Mouse (Mus musculus) gastrocnemius, postnatal 14 days (tissue): ENCODE measurements around the gene Gprin1. TPM values are rescaled to one million over a fixed set of nuclear protein-coding genes. Genes with fewer than 3 reads are reported as not detected.
A peak's percentile ranks its signal among the peaks of the same experiment; 100 is the strongest.
"Not testable (repeated sequence)": the region's sequence is repeated elsewhere in the genome, so short reads cannot be mapped to it uniquely, and the experiment has no call there.

ENCODE experiments used
- DNase-seq: peaks from one replicate; pipeline ENCODE4 v3.0.0; 2021; ENCODE audit warnings: mixed read lengths
- intact Hi-C: fragments of 180-260 bp; cut with DNase I; formaldehyde crosslinking; loops from one replicate; pipeline ENCODE4 v1.15.1; 2025; ENCODE audit warnings: low total_unique reads
- long read RNA-seq, 2 experiments: library from polyadenylated mRNA; stranded (forward); transcript quantifications; one replicate each; pipeline ENCODE4 v2.0.0; 2021
- total RNA-seq, 2 experiments: library from RNA; stranded (reverse); gene quantifications; 2 replicates each; pipeline ENCODE4 v1.2.3; 2021

Gene Gprin1
- under 1 TPM; 0.09 to 0.12 TPM for total RNA-seq
- long read RNA-seq, experiment 1 = 0 reads
- long read RNA-seq, experiment 2 = 0 reads

- DNase-seq = no peak
- intact Hi-C loops = no loop called here
Measured at GRCm38 (mm10) chr13:54749864-54750411, at the start of gene Gprin1. Gprin1 (minus strand) TSS chr13:54749874.

- no peak for DNase-seq
- intact Hi-C loops = loop anchor here (5.0 to 10.0 kb wide), 2 partner anchors 274 to 376 kb away; no protein-coding TSS in a partner anchor
Measured at GRCm38 (mm10) chr13:54798740-54799139, 49.1 kb upstream of the Gprin1 start.

GRCm38 (mm10) chr13:54797861-54798643 lies 48.4 kb upstream of the Gprin1 start:
- intact Hi-C loops = loop anchor here (5.0 to 10.0 kb wide), 2 partner anchors 274 to 377 kb away; no protein-coding TSS in a partner anchor
- no peak for DNase-seq

GRCm38 (mm10) chr13:54797356-54797755 lies 47.7 kb upstream of the Gprin1 start:
- intact Hi-C loops = loop anchor here (5.0 to 10.0 kb wide), 2 partner anchors 275 to 377 kb away; no protein-coding TSS in a partner anchor
- no peak for DNase-seq

- no peak for DNase-seq
- intact Hi-C loops = loop anchor here (5.0 to 10.0 kb wide), 2 partner anchors 277 to 380 kb away; no protein-coding TSS in a partner anchor
Measured at GRCm38 (mm10) chr13:54794843-54795242, 45.2 kb upstream of the Gprin1 start.

DNA sequence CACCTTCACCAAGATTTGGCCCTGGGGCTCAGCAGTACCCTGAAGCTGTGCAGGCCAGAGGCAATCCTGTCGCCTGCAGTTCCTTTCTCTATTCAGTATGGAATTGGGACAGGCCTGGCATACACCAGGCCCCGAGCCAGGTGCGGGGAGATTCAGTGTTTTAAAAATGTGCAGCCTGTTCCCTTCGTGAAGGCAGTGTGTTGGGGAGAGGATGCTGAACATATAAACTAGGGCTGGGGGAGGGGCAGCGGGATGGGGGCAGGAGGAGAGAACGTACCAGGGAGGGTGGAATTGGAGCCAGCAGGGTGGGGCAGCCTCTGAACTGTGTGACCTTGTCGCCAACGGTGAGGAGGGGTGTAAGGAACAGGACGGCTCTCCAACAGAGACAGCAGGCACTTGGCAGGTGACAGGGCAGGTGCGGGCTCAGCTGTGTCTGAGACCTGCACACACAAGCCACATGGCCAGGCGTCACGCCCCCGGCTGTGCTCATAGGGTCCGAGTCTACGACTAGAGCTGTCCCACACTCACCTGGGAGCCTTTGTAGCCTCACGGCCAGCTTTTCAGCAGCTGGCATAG lies 44.4 kb upstream of the Gprin1 start:
- DNase-seq = no peak
- intact Hi-C loops = loop anchor here (10.0 kb wide), 1 partner anchor 381 kb away; no protein-coding TSS in a partner anchor

DNA sequence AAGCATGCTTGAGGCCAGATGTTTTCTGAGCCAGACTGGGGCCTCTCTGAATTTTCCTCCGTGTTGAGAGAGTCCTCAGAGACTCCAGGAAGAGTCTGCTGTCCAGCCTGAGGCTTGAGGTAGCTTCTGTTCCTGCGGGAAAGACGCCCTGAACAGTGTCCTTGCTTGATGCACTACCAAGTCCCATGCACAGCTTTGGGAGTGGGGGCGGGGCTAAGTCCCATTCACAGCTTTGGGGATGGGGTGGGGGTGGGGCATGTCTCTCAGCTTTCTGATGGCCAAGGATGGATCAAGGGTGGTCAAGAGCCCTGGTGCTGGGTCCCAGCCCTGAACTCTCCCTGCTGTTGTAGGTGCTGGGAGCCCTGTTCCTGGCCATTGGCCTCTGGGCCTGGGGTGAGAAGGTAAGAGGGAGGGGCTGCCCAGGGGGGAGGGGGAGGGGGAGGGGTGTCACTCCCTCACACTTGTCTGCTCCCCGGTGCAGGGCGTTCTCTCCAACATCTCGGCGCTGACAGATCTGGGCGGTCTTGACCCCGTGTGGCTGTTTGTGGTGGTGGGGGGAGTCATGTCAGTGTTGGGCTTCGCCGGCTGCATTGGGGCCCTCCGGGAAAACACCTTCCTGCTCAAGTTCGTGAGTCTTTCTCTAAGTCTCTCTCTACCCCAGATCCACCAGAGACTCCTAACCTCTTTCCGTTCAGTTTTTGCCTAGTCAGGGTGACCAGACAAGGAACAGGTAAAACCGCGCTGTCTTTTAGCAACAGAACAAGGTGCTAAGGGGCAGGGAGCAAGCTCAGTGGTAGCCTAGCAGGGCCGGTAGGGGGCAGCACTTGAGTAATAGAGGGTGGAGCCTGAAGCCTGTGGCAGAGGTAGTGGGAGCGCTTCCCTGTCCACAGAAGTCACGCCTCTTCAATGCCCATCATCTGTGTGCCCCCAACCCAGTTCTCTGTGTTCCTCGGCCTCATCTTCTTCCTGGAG lies 42.9 kb upstream of the Gprin1 start:
- intact Hi-C loops = loop anchor here (10.0 kb wide), 1 partner anchor 382 kb away; no protein-coding TSS in a partner anchor
- no peak for DNase-seq

DNA sequence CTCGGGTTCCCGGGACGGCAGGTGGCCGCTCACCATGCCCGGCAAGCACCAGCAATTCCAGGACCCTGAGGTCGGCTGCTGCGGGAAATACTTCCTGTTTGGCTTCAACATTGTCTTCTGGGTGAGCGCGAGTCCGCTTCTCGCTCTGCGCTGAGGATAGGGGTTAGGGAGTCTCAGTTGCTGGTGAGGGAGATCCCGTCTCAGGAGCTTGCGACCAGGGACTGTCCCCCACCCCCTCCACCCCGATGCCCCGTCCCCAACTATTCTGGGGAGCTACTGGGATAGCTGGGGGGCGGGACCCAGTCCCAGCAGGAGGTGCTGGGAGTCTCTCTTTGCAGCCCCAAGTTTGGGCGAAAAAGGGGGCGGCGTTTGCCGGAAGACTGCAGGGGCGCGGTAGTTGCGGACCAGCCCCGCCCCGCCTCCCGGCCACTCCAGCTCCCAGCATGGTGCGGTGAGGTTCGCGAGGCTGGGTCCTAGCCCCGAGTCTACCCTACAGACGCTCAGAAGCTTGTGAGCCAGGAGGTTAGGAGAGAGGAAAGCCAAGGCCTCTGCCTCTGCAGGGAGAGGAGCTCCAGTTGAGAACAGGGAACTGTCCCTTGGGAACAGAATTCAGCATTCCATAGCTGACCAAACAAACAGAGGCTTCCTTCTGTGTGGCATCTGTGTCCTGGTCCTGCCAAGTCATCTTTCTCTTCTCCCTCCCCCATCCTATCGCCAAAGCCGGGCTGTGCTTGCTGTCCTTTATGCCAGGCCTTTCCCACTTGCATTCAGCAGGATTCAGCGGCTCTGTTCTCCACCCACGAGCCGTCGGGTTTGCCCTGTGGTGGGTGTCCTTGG lies 40.1 kb upstream of the Gprin1 start:
- intact Hi-C loops = loop anchor here (10.0 kb wide), 1 partner anchor 385 kb away; no protein-coding TSS in a partner anchor
- peak; percentile 61 for DNase-seq

DNA sequence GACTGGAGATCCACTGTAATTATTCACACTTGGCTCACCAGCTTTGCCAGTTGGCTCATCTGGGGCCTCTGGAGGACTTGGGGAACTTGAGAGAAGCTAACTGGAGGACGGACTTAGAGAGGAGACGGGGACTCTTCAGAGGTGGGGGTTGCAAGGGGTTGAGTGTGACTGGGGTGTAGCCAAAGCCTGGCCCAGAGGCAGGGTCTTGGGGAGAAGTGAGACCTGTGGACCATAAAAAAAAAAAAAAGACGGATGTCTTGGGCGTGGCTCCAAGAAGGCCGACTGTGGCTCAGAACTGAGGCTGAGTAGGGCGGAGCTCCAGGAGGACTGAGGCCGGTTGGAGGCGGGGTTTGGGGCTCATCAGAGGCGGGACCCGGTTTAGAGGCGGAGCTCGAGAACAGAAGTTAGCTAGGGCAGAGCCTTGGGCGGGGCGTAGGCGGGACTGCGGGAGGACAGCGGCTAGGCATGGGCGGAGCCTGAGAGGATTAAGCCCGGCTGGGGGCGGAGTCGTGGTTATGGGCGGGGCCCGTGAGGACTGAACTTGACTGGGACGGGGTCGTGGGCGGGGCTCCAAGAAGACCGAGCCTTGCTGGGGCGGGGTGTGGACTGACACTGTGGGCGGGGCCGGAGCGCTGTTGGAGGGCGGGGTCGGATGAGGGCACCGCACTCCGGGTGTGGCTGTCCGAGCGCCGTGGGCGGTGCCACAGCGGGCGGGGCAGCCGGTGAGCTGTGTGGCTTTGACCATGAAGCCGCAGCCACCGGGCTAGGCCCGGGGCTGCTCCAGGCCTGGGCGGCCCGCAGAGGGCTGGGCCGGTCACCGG lies 39.3 kb upstream of the Gprin1 start, which contains the start of gene Tspan17:
Gene Tspan17 (plus strand): TSS at position 638 of the 821 bp plus-strand sequence.
- intact Hi-C loops = no loop called here
- DNase-seq = peak; percentile 97

GRCm38 (mm10) chr13:54787591-54787990 lies 37.9 kb upstream of the Gprin1 start:
- DNase-seq, intact Hi-C loops: not testable (repeated sequence)

- no peak for DNase-seq
- intact Hi-C loops = no loop called here
Measured at GRCm38 (mm10) chr13:54783698-54784097, 34.0 kb upstream of the Gprin1 start, which contains the start of gene Eif4e1b. Eif4e1b (plus strand) TSS chr13:54783998.

GRCm38 (mm10) chr13:54783235-54783634 lies 33.6 kb upstream of the Gprin1 start:
- no peak for DNase-seq

GRCm38 (mm10) chr13:54781086-54781485 lies 31.4 kb upstream of the Gprin1 start:
- DNase-seq = no peak
- intact Hi-C loops = no loop called here

More at GRCm38 (mm10) chr13:54783235-54783634, 33.6 kb upstream of the Gprin1 start:
- intact Hi-C loops = no loop called here

DNA sequence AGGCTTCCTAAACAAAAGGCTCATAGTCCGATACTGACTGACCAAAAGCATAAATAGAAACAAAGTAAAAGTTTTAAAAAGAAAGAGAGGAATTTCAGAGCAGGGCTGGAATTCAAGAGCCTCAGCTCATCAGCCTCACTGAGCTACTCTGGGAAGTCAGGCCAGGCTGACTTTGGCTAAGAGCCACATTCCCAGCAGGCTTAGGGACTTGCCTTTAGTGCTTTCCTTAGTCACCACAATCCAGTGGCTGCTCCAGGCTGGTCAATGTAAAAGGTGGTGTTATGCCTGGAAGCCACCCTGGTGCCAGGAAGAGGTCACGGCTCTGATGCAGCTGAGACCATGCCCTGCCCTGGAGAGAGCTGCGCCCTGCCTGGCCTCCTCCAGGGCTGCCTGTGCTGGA lies 30.9 kb upstream of the Gprin1 start:
- DNase-seq = peak; percentile 58
- intact Hi-C loops = no loop called here

DNA sequence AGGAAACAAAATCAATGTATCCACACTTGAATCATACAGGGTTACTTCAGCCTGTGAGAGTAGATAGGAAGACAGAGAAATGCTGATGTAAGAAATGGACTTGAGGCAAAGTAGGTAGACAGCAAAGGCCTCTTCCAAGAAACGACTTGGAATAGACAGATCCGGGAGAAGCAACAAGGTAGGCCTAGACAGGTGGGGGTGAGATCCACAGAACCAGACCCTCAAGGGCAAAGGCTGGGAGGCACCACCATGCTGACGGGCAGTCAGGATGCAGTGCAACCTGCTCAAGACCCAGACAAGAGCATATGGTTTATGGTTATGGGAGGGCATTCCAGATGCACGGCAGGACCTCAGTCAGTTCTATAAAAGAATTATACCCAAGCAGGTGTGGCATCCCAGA lies 17.3 kb upstream of the Gprin1 start:
- intact Hi-C loops = no loop called here
- no peak for DNase-seq

GRCm38 (mm10) chr13:54766192-54766768 lies 16.6 kb upstream of the Gprin1 start, which contains the start of gene Sncb:
Sncb (minus strand) TSS chr13:54766595.
- intact Hi-C loops = no loop called here
- DNase-seq = peak; percentile 53
